Mouse (Mus musculus) forebrain, embryonic 13.5 days (tissue): ENCODE data around the gene Pask. TPM values are rescaled to one million over a fixed set of nuclear protein-coding genes. Genes with fewer than 3 reads are reported as not detected.

Experiments used
- ATAC-seq: fragments of 200-750 bp; cut with Nextera tagmentation; 2 replicates; pipeline ENCODE4 v1.8.0; 2017
- H3K27ac ChIP-seq: fragments of 300-500 bp; sonication (generic); 2 replicates; pipeline ENCODE4 v1.5.1; 2015; ENCODE audit warnings: inconsistent platforms, mild to moderate bottlenecking, moderate library complexity
- H3K27me3 ChIP-seq: fragments of 300-500 bp; sonication (generic); 2 replicates; pipeline ENCODE4 v1.6.1; 2015; ENCODE audit warnings: mild to moderate bottlenecking, inconsistent platforms
- H3K36me3 ChIP-seq: fragments of 300-500 bp; sonication (generic); 2 replicates; pipeline ENCODE4 v1.6.1; 2015; ENCODE audit warnings: mild to moderate bottlenecking, inconsistent platforms; ENCODE audit not compliant: poor library complexity, severe bottlenecking
- H3K4me1 ChIP-seq: fragments of 300-500 bp; sonication (generic); 2 replicates; pipeline ENCODE4 v1.6.1; 2015; ENCODE audit warnings: inconsistent platforms
- H3K4me2 ChIP-seq: fragments of 300-500 bp; sonication (generic); 2 replicates; pipeline ENCODE4 v1.6.1; 2015; ENCODE audit warnings: inconsistent platforms, mild to moderate bottlenecking, moderate library complexity
- H3K4me3 ChIP-seq: fragments of 300-500 bp; sonication (generic); 2 replicates; pipeline ENCODE4 v1.5.1; 2015; ENCODE audit warnings: mild to moderate bottlenecking, inconsistent platforms
- H3K9ac ChIP-seq: fragments of 300-500 bp; sonication (generic); 2 replicates; pipeline ENCODE4 v1.6.1; 2015; ENCODE audit warnings: mild to moderate bottlenecking, inconsistent platforms
- H3K9me3 ChIP-seq: fragments of 300-500 bp; sonication (generic); replicated peaks from 2 replicates; pipeline ENCODE4 v1.6.1; 2016; ENCODE audit warnings: inconsistent platforms
- WGBS: fragments of 180-500 bp; shearing (Covaris S2); methylation state at CpG from one replicate; pipeline ENCODE4 v1.1.7; 2015; 5-methylcytosine and 5-hydroxymethylcytosine counted together
- microRNA-seq: library from miRNA; unstranded; fragments of <30 nt; microRNA quantifications from one replicate; pipeline ENCODE4, GENCODE M21; 2016
- polyA plus RNA-seq: library from polyadenylated mRNA; unstranded; fragments of >200 nt; fragmentation: Nextera tagmentation; extraction: Ambion mirVana; gene quantifications from 2 replicates; pipeline ENCODE4 v1.2.1, GENCODE M21; 2015

Pask gene
- polyA plus RNA-seq, 1 experiment from 2014 or later, result 14.6 TPM

DNA sequence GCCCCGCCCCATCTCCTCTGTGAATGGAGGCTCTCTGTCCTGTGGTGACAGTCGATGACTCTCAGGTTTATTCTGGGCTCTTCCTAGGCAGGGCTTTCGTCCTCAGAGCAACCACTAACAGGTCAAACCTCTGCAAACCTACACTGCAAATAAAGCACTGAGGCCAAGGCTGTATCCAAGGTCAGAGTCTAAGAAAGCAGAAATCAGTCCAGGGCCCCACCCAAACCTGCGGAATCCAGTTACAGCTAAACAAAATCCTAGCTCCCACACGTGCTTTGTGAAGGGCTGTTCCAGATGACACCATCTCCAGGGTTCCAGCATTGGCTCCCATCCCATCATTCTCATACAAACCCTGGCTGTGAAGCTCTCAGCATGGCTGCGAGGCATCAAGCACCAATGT is 67.7 kb downstream of the Pask start:
- WGBS, result 80% methylated on average over 6 of the region's 6 CpGs
- no peaks in the 10 kb centered on the region; the same call in 1 of the 2 replicates for H3K27me3 ChIP-seq
- ATAC-seq, result no peak
- H3K27ac ChIP-seq, result no peak overlapping the region
- H3K36me3 ChIP-seq, result no peaks in the 10 kb centered on the region
- H3K4me1 ChIP-seq, result 0 out of 2 replicates have a peak, but pooled peaks cover 4% of the 10 kb centered on the region
- H3K9ac ChIP-seq, result no peak overlapping the region
- H3K9me3 ChIP-seq, result no peaks in the 10 kb centered on the region
- no peak overlapping the region for H3K4me3 ChIP-seq
- no peak overlapping the region for H3K4me2 ChIP-seq

GRCm38 (mm10) chr1:93272409-93272821 is 70.9 kb downstream of the Pask start:
- H3K27me3 ChIP-seq, result no peaks in the 10 kb centered on the region; the same call in 1 of the 2 replicates
- 3% methylated on average over 15 of the region's 16 CpGs for WGBS
- 0 out of 2 replicates have a peak overlapping the region, but pooled peaks have one; percentile 9 for H3K4me3 ChIP-seq
- no peak overlapping the region for H3K9ac ChIP-seq
- no peaks in the 10 kb centered on the region for H3K9me3 ChIP-seq
- H3K27ac ChIP-seq, result no peak overlapping the region
- no peaks in the 10 kb centered on the region for H3K36me3 ChIP-seq
- peak overlapping the region; percentile 49 for H3K4me2 ChIP-seq
- 0 out of 2 replicates have a peak, but pooled peaks cover 4% of the 10 kb centered on the region for H3K4me1 ChIP-seq
- peak; percentile 41; the same call in 1 of the 2 replicates for ATAC-seq

DNA sequence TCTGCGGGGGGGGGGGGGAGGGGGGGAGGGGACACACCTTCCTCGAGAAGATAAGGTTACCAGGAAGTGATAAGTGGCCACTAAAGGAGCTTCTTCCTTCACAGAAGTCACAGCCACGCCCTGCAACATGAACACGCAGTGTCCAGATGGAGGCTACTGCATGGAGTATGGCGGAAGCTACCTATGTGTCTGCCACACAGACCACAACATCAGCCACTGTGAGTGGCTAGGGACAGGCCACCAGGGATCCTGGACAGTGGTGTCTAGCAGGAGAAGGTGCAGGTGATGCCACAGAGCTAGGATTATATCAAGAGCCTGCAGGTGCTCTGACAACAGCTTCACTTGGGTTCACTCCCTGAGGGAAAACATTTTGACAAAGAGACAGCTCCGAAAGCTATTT is 71.5 kb downstream of the Pask start:
- 86% methylated on average over 5 of the region's 6 CpGs for WGBS
- ATAC-seq, result no peak

DNA sequence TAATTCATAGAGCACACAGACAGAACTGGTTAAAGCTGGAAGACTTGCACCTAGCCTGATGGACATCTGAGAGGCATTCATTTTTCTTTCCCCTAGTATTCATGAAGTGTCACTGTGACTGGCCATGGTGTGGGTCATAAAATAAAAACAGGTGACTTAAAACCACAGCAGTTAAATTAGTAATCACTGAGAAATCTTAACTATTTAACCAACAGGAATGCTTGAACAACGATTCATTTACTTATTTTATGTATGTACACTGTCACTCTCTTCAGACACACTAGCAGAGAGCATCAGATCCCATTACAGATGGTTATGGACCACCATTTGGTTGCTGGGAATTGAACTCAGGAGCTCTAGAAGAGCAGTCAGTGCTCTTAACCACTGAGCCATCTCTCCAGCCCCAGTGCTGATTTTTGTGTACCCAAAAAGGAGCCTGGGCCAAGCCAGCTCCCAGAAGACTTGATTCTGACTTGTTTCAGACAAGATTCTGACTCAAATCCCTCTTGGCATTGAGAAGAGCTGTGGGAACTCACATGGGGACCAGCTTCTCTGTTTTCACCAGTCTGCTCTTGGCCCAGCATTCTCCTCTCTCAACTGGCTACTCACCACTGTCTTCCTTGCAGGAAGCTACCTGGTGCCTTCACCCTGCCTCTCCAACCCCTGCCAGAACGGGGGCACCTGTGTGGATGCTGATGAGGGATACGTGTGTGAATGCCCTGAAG is 72.6 kb downstream of the Pask start:
- Histone ChIP-seq H3K4me1 (0 out of 2 replicates have a peak, but pooled peaks cover 4% of the 10 kb centered on the region), H3K9ac (no peak overlapping the region), H3K9me3 (no peaks in the 10 kb centered on the region), H3K27ac (no peak overlapping the region), H3K27me3 (no peaks in the 10 kb centered on the region; the same call in 1 of the 2 replicates), H3K4me3 (no peak overlapping the region), H3K36me3 (no peaks in the 10 kb centered on the region), H3K4me2 (no peak overlapping the region)
- ATAC-seq, result no peak
- WGBS, result 73% methylated on average over 3 of the region's 3 CpGs

More for the DNA sequence above, 71.5 kb downstream of the Pask start:
- Histone ChIP-seq H3K27ac (no peak overlapping the region), H3K9ac (no peak overlapping the region), H3K27me3 (no peaks in the 10 kb centered on the region; the same call in 1 of the 2 replicates), H3K4me3 (no peak overlapping the region), H3K4me1 (0 out of 2 replicates have a peak, but pooled peaks cover 4% of the 10 kb centered on the region), H3K4me2 (no peak overlapping the region), H3K36me3 (no peaks in the 10 kb centered on the region), H3K9me3 (no peaks in the 10 kb centered on the region)

DNA sequence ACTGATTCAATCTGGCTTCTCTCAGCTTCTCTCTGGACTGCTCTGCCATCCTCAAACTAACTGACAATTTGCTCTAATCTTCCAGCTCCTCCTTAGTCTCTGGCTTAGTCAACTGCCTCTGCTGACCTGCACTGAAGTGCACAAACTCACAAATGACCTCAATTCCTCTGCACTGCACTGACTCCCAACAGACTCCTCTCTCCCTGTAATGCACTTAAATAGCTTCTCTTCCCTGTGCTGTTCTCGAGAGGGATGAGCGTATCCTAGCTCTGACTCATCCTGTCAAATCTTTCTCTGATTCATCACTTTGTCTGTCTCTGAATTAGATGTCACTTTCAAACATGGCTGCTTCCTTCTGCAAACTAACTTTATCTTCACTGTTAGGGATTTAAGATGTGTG is 75.0 kb downstream of the Pask start:
- Histone ChIP-seq H3K9me3 (no peaks in the 10 kb centered on the region), H3K4me3 (no peak overlapping the region), H3K4me1 (0 out of 2 replicates have a peak, but pooled peaks cover 4% of the 10 kb centered on the region), H3K9ac (no peak overlapping the region), H3K4me2 (no peak overlapping the region), H3K36me3 (no peaks in the 10 kb centered on the region), H3K27me3 (no peaks in the 10 kb centered on the region; the same call in 1 of the 2 replicates), H3K27ac (no peak overlapping the region)
- 93% methylated on average over 2 of the region's 2 CpGs for WGBS
- ATAC-seq, result no peak

- H3K4me2 ChIP-seq, result no peak overlapping the region
- H3K9me3 ChIP-seq, result no peaks in the 10 kb centered on the region
- ATAC-seq, result no peak
- H3K4me3 ChIP-seq, result no peak overlapping the region
- no peak overlapping the region for H3K27ac ChIP-seq
- no peak overlapping the region for H3K9ac ChIP-seq
- H3K36me3 ChIP-seq, result no peaks in the 10 kb centered on the region
- no peaks in the 10 kb centered on the region; the same call in 1 of the 2 replicates for H3K27me3 ChIP-seq
- 62% methylated on average over 3 of the region's 3 CpGs for WGBS
- H3K4me1 ChIP-seq, result 0 out of 2 replicates have a peak, but pooled peaks cover under 1% of the 10 kb centered on the region
Observed at GRCm38 (mm10) chr1:93267207-93267606, 76.1 kb downstream of the Pask start.

Small RNAs within 50 kb of the gene (microRNA-seq; reads per million reads assigned to microRNA genes)
- gene Mir6345 (not detected), gene Mir6901 (not detected), gene Mir6902 (not detected)

Other genes starting within 250 kb of the Pask start
- gene Kif1a, start 241.5 kb downstream of the Pask start, polyA plus RNA-seq, result 205 and 224 TPM in 2 replicates
- not detected in 2 replicates for gene Agxt, start 208.2 kb downstream of the Pask start, polyA plus RNA-seq
- gene 2310007B03Rik, start 182.5 kb downstream of the Pask start, polyA plus RNA-seq, result 0.08 and 0.16 TPM in 2 replicates
- 0.10 and 0.20 TPM in 2 replicates for gene Crocc2, start 174.8 kb downstream of the Pask start, polyA plus RNA-seq
- 2.1 and 2.2 TPM in 2 replicates for gene Sned1, start 107.6 kb downstream of the Pask start, polyA plus RNA-seq
- gene Mterf4, start 37.6 kb downstream of the Pask start, polyA plus RNA-seq, result 34.3 and 34.5 TPM in 2 replicates
- gene Ppp1r7, start 628 bp downstream of the Pask start, polyA plus RNA-seq, result 71.1 and 76.5 TPM in 2 replicates
- gene Ano7, start 30.4 kb upstream of the Pask start, polyA plus RNA-seq, result 0.16 TPM in 1 of 2 replicates, not detected in the other
- 82.5 and 97.8 TPM in 2 replicates for gene Hdlbp, start 135.3 kb upstream of the Pask start, polyA plus RNA-seq
- 2.7 and 3.5 TPM in 2 replicates for gene Farp2, start 168.6 kb upstream of the Pask start, polyA plus RNA-seq